Mouse (Mus musculus): Measurements from ENCODE around the gene Pdilt. TPM values are rescaled to one million over a fixed set of nuclear protein-coding genes. Genes with fewer than 3 reads are reported as not detected.
"Not testable (repeated sequence)": the region's sequence is repeated elsewhere in the genome, so short reads cannot be mapped to it uniquely, and the experiment has no call there.

Pdilt gene
- not detected in 2 replicates for polyA plus RNA-seq (2012; rRNA removed)
- not detected in 2 replicates for polyA plus RNA-seq (2014; fragmentation: Nextera tagmentation; extraction: Ambion mirVana)

DNA sequence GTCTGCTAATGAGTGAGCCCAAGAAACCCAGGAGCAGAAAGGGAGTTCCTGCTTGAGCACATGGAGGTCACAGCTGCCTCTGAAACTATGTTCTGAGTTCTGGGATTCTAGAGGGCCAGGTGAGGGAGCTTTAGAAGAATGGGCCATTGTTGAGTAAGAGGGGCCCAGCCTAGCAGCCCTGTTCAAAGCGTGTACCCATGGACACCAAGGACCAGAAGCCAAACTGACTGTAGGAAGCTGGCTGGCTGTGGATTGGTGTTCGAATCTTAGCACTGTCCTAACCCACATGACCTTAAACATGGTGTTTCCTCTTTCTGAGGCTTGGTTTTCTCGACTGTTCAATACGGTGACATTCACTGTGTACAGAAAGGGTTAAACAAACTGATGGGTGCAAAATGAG is at the start of gene Pdilt:
Gene Pdilt (minus strand): TSS at position 101 of the 400 bp plus-strand sequence.
- Histone ChIP-seq H3K27ac (replicated peaks; ENCODE audit: low read depth, low read length) (no peak within 1 kb of the TSS), H3K27me3 (ENCODE audit: control insufficient read depth, insufficient read depth, low read length) (no peaks in the 10 kb centered on the region), H3K4me1 (ENCODE audit: control insufficient read depth, insufficient read depth, low read length) (no peaks in the 10 kb centered on the region), H3K36me3 (ENCODE audit: control insufficient read depth, insufficient read depth, low read length) (no peaks in the 10 kb centered on the region), H3K9ac (ENCODE audit: low read depth, low read length, severe bottlenecking) (no peak within 1 kb of the TSS), H3K4me3 (replicated peaks; ENCODE audit: low read length) (no peak within 1 kb of the TSS), H3K9me3 (ENCODE audit: control insufficient read depth, low read length) (no peaks in the 10 kb centered on the region), H3K4me2 (replicated peaks; ENCODE audit: low read depth, low read length, severe bottlenecking) (no peak within 1 kb of the TSS)
- TF ChIP-seq POLR2A (IDR thresholded peaks at IDR 0.05; ENCODE audit: borderline replicate concordance, extremely low read depth, insufficient read depth, insufficient read length): no peak
- DNase-seq (ENCODE audit: low spot score) (no peak), ATAC-seq (ENCODE audit: low FRiP score, low read depth) (no peak)
- WGBS: 77% methylated on average over 4 of the region's 4 CpGs

DNA sequence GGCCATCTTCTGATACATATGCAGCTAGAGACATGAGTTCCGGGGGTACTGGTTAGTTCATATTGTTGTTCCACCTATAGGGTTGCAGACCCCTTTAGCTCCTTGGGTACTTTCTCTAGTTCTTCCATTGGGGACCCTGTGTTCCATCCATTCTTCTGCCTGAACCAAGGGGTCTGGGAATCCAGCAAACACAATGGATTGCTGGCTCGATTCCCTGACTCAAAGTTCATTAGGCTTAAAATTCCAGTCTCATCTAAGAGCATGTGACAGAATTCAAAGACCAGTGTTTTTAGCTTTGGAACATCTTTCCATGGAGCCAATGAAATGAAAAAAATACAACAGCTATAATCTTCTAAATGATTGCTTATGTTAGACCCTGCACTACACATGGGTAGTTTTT is 39.2 kb upstream of the Pdilt start:
- H3K4me2 ChIP-seq (replicated peaks; ENCODE audit: low read depth, low read length, severe bottlenecking); H3K9ac ChIP-seq (ENCODE audit: low read depth, low read length, severe bottlenecking); H3K4me1 ChIP-seq (ENCODE audit: control insufficient read depth, insufficient read depth, low read length); ATAC-seq (ENCODE audit: low FRiP score, low read depth); H3K4me3 ChIP-seq (replicated peaks; ENCODE audit: low read length); DNase-seq (ENCODE audit: low spot score); H3K9me3 ChIP-seq (ENCODE audit: control insufficient read depth, low read length); H3K27ac ChIP-seq (replicated peaks; ENCODE audit: low read depth, low read length); H3K36me3 ChIP-seq (ENCODE audit: control insufficient read depth, insufficient read depth, low read length); H3K27me3 ChIP-seq (ENCODE audit: control insufficient read depth, insufficient read depth, low read length): not testable (repeated sequence)
- WGBS: 88% methylated on average over 2 of the region's 2 CpGs

DNA sequence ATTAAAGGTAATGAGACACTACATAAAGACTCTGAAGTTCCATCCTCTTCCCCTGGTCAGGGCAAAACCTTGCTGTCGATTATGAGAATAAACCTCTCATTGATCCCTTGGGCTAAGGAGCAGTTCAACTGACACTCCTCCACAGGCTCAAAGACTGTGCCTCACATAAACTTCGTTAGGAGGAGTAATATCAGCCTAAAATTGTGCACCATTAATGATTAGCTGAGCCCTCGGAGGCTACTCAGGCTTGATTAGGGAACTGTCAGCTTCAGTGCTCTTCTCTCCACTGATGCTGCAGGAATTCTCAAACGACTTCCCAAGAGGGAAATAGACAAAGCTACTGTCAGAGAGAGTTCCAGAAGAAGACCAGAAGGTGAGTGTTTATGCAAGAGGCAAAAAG is 38.2 kb upstream of the Pdilt start:
- Histone ChIP-seq H3K4me2 (replicated peaks; ENCODE audit: low read depth, low read length, severe bottlenecking) (no peak overlapping the region), H3K4me1 (ENCODE audit: control insufficient read depth, insufficient read depth, low read length) (no peaks in the 10 kb centered on the region), H3K27me3 (ENCODE audit: control insufficient read depth, insufficient read depth, low read length) (no peaks in the 10 kb centered on the region), H3K9ac (ENCODE audit: low read depth, low read length, severe bottlenecking) (no peak overlapping the region), H3K27ac (replicated peaks; ENCODE audit: low read depth, low read length) (no peak overlapping the region), H3K36me3 (ENCODE audit: control insufficient read depth, insufficient read depth, low read length) (no peaks in the 10 kb centered on the region), H3K9me3 (ENCODE audit: control insufficient read depth, low read length) (no peaks in the 10 kb centered on the region), H3K4me3 (replicated peaks; ENCODE audit: low read length) (no peak overlapping the region)
- TF ChIP-seq POLR2A (IDR thresholded peaks at IDR 0.05; ENCODE audit: borderline replicate concordance, extremely low read depth, insufficient read depth, insufficient read length): no peak
- WGBS: 54% methylated on average over 4 of the region's 4 CpGs
- ATAC-seq (ENCODE audit: low FRiP score, low read depth) (no peak), DNase-seq (ENCODE audit: low spot score) (no peak)

DNA sequence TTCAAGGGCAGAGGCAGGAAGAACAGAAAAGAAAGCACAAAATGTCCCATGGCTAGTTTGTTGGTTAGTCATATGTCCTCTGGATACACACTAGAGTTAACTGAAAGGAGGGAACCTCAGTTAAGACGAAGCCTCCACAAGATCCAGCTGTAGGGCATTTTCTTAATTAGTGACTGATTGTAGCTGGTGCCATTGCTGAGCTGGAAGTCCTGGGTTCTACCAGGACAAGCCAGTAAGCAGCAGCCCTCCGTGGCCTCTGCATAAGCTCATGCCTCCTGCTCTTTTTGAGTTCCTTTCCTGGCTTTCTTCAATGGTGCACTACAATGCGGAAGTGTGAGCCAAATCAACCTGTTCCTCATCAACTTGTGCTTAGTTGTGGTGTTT is 37.2 kb upstream of the Pdilt start:
- no peak for TF ChIP-seq POLR2A (IDR thresholded peaks at IDR 0.05; ENCODE audit: borderline replicate concordance, extremely low read depth, insufficient read depth, insufficient read length)
- H3K9me3 ChIP-seq (ENCODE audit: control insufficient read depth, low read length): no peaks in the 10 kb centered on the region
- no peak overlapping the region for H3K4me2 ChIP-seq (replicated peaks; ENCODE audit: low read depth, low read length, severe bottlenecking)
- no peaks in the 10 kb centered on the region for H3K27me3 ChIP-seq (ENCODE audit: control insufficient read depth, insufficient read depth, low read length)
- H3K9ac ChIP-seq (ENCODE audit: low read depth, low read length, severe bottlenecking): no peak overlapping the region
- no peak for DNase-seq (ENCODE audit: low spot score)
- H3K4me3 ChIP-seq (replicated peaks; ENCODE audit: low read length): no peak overlapping the region
- no peaks in the 10 kb centered on the region for H3K36me3 ChIP-seq (ENCODE audit: control insufficient read depth, insufficient read depth, low read length)
- WGBS: 73% methylated on average over 3 of the region's 3 CpGs
- no peak for ATAC-seq (ENCODE audit: low FRiP score, low read depth)
- no peak overlapping the region for H3K27ac ChIP-seq (replicated peaks; ENCODE audit: low read depth, low read length)
- H3K4me1 ChIP-seq (ENCODE audit: control insufficient read depth, insufficient read depth, low read length): no peaks in the 10 kb centered on the region

DNA sequence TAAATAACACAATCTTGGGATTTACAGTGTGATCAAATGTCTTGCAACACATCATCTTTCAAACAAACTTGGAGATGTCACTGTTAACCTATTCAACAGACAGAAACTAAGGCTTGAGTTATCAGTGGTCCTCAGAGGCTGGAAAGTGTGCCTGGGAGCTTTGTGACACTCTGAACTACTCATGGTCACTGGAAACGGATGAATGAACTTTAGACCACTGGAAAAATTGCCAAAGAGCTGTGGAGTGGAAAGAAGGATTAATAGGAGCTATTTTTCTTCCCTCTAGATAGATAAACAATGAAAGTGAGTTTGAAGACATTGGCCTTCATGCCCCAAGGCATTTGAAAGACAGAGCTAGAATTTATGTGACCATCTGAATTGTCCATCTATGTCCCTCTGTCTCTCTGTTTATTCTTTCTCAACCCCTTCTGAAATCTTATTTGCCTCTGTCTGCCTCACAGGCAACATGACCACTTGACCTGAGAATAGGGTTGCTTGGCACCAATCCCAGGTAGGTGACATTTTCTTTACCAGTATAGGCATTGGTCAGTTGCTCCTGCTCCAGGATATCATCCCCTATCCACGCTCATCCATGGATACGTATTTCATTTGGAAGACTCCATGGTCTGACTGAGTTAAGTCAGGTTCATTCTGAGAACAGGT is 36.6 kb upstream of the Pdilt start:
- DNase-seq (ENCODE audit: low spot score): no peak
- Histone ChIP-seq H3K9me3 (ENCODE audit: control insufficient read depth, low read length) (no peaks in the 10 kb centered on the region), H3K4me1 (ENCODE audit: control insufficient read depth, insufficient read depth, low read length) (no peaks in the 10 kb centered on the region), H3K27me3 (ENCODE audit: control insufficient read depth, insufficient read depth, low read length) (no peaks in the 10 kb centered on the region), H3K27ac (replicated peaks; ENCODE audit: low read depth, low read length) (no peak overlapping the region), H3K36me3 (ENCODE audit: control insufficient read depth, insufficient read depth, low read length) (no peaks in the 10 kb centered on the region), H3K9ac (ENCODE audit: low read depth, low read length, severe bottlenecking) (no peak overlapping the region), H3K4me3 (replicated peaks; ENCODE audit: low read length) (no peak overlapping the region), H3K4me2 (replicated peaks; ENCODE audit: low read depth, low read length, severe bottlenecking) (no peak overlapping the region)
- no peak for ATAC-seq (ENCODE audit: low FRiP score, low read depth)
- TF ChIP-seq POLR2A (IDR thresholded peaks at IDR 0.05; ENCODE audit: borderline replicate concordance, extremely low read depth, insufficient read depth, insufficient read length): no peak
- 75% methylated on average over 3 of the region's 3 CpGs for WGBS

DNA sequence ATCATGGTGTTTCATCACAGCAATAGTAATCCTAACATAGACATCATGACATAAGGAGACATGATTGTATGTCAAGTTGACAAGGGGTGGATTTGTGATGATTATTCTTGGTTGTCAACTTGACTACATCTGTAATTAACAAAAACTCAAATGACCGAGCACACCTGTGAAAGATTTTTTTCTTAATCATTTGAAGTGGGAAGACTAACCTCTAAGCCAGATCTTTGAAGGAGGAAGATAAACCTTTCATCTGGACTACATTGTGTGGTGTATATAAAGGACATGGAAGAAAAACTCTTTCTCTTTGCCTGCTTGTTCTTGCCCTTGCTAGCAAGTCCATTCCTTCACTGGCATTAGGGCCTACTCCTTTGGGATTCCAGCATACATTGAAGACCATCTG is 30.8 kb upstream of the Pdilt start, which contains the start of gene Acsm2:
Gene Acsm2 (plus strand): TSS at position 301 of the 400 bp plus-strand sequence.
- no peak within 1 kb of the TSS for H3K4me3 ChIP-seq (replicated peaks; ENCODE audit: low read length)
- H3K36me3 ChIP-seq (ENCODE audit: control insufficient read depth, insufficient read depth, low read length): no peaks in the 10 kb centered on the region
- H3K27me3 ChIP-seq (ENCODE audit: control insufficient read depth, insufficient read depth, low read length): no peaks in the 10 kb centered on the region
- H3K9ac ChIP-seq (ENCODE audit: low read depth, low read length, severe bottlenecking): no peak within 1 kb of the TSS
- no peak within 1 kb of the TSS for H3K27ac ChIP-seq (replicated peaks; ENCODE audit: low read depth, low read length)
- H3K4me2 ChIP-seq (replicated peaks; ENCODE audit: low read depth, low read length, severe bottlenecking): no peak within 1 kb of the TSS
- DNase-seq (ENCODE audit: low spot score): no peak
- TF ChIP-seq POLR2A (IDR thresholded peaks at IDR 0.05; ENCODE audit: borderline replicate concordance, extremely low read depth, insufficient read depth, insufficient read length): no peak
- ATAC-seq (ENCODE audit: low FRiP score, low read depth): no peak
- H3K9me3 ChIP-seq (ENCODE audit: control insufficient read depth, low read length): no peaks in the 10 kb centered on the region
- WGBS: 84% methylated on average over 1 of the region's 1 CpGs
- no peaks in the 10 kb centered on the region for H3K4me1 ChIP-seq (ENCODE audit: control insufficient read depth, insufficient read depth, low read length)
